Mouse (Mus musculus): ENCODE data around the gene Clip2. TPM values are rescaled to one million over a fixed set of nuclear protein-coding genes. Genes with fewer than 3 reads are reported as not detected.

Clip2 gene
- total RNA-seq, 1 experiment from 2014 or later = 28.0 TPM

DNA sequence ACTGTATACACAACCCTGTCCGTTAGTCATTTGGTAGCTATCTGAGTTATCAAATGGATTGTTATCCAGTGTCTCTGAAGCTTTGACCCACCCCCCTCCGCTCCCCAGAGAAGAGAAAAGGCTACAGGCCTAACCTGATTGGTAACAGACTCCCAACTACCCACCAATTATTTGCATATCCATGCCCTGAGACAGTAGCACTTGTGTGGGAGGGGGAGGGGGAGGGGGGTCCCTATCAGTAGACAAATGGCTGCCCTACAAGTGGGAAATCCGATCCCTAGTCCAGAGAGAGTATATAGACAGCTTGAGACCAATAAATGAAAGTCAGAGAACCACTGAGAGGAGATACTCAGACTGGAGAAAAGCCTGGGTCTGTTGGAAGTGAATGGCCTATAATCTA is 15.8 kb upstream of the Clip2 start:
- ATAC-seq (ENCODE audit: extremely low read depth, insufficient number of reproducible peaks, low FRiP score, poor library complexity, severe bottlenecking) = no peak

DNA sequence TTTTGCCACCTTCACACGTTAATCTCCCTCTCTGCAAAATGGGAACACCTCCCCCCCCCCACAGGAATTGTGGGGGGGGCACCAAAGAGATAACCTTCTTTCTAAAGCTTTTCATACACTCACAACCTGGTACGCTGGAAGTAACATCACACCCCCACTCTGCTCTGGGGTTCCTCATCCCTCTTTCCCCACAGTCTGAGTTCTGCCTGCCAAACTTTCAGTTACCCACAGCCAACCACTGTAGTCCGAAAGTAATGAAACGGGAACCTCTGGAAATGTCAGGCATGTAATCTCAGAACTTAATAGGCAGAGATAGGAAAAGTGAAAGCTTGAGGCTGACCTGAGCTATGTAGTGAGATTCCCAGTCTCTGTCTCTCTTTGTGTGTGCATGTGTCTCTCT is 15.2 kb upstream of the Clip2 start:
- ATAC-seq (ENCODE audit: extremely low read depth, insufficient number of reproducible peaks, low FRiP score, poor library complexity, severe bottlenecking) = no peak

GRCm38 (mm10) chr5:134565696-134566095 is 13.5 kb upstream of the Clip2 start:
- no peak for ATAC-seq (ENCODE audit: extremely low read depth, insufficient number of reproducible peaks, low FRiP score, poor library complexity, severe bottlenecking)

DNA sequence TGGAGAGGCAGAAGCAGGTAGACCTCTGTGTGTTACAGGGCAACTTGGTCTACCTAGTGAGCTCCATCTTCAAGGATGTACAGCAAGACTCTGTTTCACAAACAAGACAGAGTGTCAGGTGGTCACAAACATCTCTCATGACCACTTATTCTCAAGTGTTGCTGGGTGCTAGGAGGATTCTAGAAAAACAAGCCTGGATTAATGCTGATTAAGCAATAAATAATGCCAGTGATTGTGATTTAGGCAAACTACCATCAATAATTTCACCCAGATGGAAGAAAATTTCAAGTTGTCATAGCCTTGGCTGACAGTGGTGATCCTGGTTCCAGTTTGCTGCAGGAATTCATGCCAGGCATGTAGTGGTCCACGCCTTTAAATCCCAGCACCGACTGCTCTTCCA is 12.0 kb upstream of the Clip2 start:
- no peak for ATAC-seq (ENCODE audit: extremely low read depth, insufficient number of reproducible peaks, low FRiP score, poor library complexity, severe bottlenecking)

GRCm38 (mm10) chr5:134560450-134561171 is 8.4 kb upstream of the Clip2 start:
- no peak for ATAC-seq (ENCODE audit: extremely low read depth, insufficient number of reproducible peaks, low FRiP score, poor library complexity, severe bottlenecking)

GRCm38 (mm10) chr5:134560071-134560449 is 7.8 kb upstream of the Clip2 start, which contains the start of gene Syna:
TSS of gene Syna (minus strand) at chr5:134560171.
- ATAC-seq (ENCODE audit: extremely low read depth, insufficient number of reproducible peaks, low FRiP score, poor library complexity, severe bottlenecking) = no peak

GRCm38 (mm10) chr5:134555463-134556164 is 3.4 kb upstream of the Clip2 start:
- ATAC-seq (ENCODE audit: extremely low read depth, insufficient number of reproducible peaks, low FRiP score, poor library complexity, severe bottlenecking) = no peak

DNA sequence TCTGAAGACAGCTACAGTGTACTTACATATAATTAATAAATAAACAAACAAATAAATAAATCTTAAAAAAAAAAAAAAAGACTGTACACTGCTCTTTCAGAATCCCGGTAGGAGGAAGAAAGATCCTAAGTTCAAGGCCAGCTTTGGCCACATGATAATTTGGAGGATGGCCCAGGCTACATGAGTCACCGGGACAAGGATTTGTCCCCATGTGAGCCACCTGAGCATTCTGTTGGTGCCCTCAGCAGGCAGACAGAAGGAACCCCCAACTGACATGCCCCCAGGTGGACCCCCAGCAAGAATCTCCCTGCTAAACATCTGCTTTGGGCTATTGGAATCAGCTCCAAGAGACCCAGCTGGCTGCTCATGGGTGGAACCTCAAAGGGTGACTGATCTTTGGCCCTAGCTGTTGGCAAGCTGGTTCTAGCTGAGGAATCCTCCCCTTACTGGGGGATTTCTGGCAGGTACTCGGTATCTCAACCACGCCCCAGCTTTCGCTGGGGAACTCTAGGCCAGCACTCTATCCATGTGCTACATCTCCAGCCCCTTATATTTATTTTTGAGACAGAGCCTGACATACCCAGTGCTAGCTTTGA is 1.8 kb upstream of the Clip2 start:
- no peak for ATAC-seq (ENCODE audit: extremely low read depth, insufficient number of reproducible peaks, low FRiP score, poor library complexity, severe bottlenecking)

GRCm38 (mm10) chr5:134551233-134552109 is 763 bp downstream of the Clip2 start:
- no peak for ATAC-seq (ENCODE audit: extremely low read depth, insufficient number of reproducible peaks, low FRiP score, poor library complexity, severe bottlenecking)

DNA sequence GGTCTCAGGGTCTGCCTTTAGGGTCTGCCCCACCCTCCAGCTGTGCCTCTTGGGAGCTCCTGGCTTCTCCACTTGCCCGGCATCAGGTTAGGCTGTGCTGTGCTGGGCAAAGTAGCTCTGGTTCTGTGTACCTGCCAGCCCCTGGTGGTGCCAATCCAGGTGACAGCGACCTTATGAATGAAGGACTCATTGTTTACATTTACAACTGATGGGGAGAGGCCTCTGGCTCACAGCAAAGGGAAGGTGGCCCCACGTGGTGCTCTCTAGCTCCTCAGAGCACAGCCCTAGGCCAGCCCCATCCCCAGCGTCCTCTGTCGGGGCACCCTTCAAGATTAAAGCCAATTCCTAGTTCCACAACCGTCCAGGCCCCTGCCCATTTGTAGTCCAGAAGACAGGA is 1.4 kb downstream of the Clip2 start:
- no peak for ATAC-seq (ENCODE audit: extremely low read depth, insufficient number of reproducible peaks, low FRiP score, poor library complexity, severe bottlenecking)

DNA sequence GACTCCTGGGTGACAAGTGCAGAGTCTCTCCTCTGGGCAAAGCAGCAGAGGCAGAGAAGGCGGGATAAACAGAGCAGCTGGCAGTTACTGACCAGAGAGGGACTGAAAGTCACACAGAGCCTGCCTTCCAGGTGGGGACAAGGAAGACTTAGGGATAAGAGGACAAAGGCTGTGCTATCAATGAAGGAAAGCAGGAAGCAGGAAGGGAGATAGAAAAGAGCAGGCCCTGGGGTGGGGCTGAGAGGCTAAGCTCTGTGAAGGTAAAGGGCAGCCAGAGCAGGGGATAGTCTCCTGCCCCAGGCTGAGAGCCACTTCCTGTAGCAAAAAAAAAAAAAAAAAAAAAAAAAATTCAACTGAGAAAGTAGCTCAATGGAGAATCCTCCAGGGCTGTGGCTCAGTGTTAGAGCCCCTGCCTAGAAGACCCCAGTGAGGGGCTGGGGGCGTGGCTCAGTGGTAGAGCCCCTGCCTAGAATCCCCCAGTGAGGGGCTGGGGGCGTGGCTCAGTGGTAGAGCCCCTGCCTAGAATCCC is 2.5 kb downstream of the Clip2 start:
- no peak for ATAC-seq (ENCODE audit: extremely low read depth, insufficient number of reproducible peaks, low FRiP score, poor library complexity, severe bottlenecking)

GRCm38 (mm10) chr5:134548306-134548705 is 3.9 kb downstream of the Clip2 start:
- ATAC-seq (ENCODE audit: extremely low read depth, insufficient number of reproducible peaks, low FRiP score, poor library complexity, severe bottlenecking) = no peak

- no peak for ATAC-seq (ENCODE audit: extremely low read depth, insufficient number of reproducible peaks, low FRiP score, poor library complexity, severe bottlenecking)
These were observed 5.4 kb downstream of the Clip2 start for GRCm38 (mm10) chr5:134546790-134547189.

DNA sequence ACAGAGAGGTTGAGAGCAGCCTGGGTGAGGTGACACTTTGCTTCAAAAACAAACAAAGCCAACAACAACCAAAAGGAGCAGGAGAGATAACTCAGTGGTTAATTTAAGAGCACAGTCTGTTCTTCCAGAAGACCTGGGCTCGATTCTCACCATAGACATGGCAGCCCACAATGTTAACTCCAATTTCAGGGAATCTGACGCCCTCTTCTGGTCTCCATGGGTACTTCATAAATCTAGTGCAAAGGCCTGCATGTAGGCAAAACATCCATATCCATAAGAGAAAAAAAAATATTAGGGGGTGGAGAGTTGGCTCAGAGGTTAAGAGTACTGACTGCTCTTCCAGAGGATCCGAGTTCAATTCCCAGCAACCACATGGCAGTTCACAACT is 7.0 kb downstream of the Clip2 start:
- ATAC-seq (ENCODE audit: extremely low read depth, insufficient number of reproducible peaks, low FRiP score, poor library complexity, severe bottlenecking) = no peak

- no peak for ATAC-seq (ENCODE audit: extremely low read depth, insufficient number of reproducible peaks, low FRiP score, poor library complexity, severe bottlenecking)
These were observed 7.6 kb downstream of the Clip2 start for GRCm38 (mm10) chr5:134544516-134545241.

GRCm38 (mm10) chr5:134541640-134542039 is 10.6 kb downstream of the Clip2 start:
- no peak for ATAC-seq (ENCODE audit: extremely low read depth, insufficient number of reproducible peaks, low FRiP score, poor library complexity, severe bottlenecking)

DNA sequence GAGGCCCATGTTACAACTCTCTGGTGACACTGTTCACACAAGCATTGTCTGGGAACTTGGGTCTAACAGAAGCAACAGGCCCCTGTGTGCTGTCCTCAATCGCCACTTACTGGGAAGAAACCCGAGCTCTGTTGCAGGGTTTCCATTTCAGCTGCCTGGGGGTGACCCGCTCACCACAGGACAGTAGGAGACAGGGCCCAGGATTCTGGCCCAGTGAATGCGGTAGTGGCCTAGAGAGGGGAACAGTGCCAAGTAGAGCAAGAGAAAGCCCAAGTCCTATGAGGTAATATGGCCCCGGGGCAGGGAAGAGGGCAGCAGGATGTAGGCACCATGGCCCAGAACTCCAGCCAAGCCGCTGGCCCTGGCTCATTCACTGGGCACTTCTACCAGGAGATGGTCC is 11.4 kb downstream of the Clip2 start:
- no peak for ATAC-seq (ENCODE audit: extremely low read depth, insufficient number of reproducible peaks, low FRiP score, poor library complexity, severe bottlenecking)

DNA sequence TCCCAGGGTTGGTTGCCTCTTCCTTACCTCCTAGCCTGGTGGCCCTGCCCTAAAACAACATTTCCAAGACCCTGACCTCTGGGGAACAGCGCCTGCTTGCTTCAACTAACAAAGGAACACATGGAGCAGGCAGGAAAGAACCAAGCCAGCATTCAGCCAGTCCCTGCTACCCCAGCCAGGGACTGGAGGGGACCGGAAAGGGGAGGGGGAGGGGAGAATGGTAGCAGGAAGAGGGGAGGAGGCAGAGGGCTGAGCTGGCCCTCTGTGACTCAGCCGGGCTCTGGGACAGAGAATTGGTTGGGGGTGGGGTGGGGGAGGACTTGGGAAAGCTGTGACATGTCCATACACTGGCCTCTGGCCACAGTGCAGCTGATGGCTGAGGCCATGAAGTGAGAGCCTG is 12.3 kb downstream of the Clip2 start:
- ATAC-seq (ENCODE audit: extremely low read depth, insufficient number of reproducible peaks, low FRiP score, poor library complexity, severe bottlenecking) = no peak
